Mouse (Mus musculus) erythroblast, embryonic 14.5 days (primary cell): ENCODE results near the gene St3gal4.

Experiments used
- GATA1 ChIP-seq: IDR thresholded peaks from 2 replicates; pipeline ENCODE4 v1.6.1; 2012; ENCODE audit warnings: low read length, inconsistent platforms, mixed read lengths
- TAL1 ChIP-seq: IDR thresholded peaks from 3 replicates; pipeline ENCODE4 v1.6.1; 2012; ENCODE audit warnings: low read length, inconsistent platforms, mixed read lengths

DNA sequence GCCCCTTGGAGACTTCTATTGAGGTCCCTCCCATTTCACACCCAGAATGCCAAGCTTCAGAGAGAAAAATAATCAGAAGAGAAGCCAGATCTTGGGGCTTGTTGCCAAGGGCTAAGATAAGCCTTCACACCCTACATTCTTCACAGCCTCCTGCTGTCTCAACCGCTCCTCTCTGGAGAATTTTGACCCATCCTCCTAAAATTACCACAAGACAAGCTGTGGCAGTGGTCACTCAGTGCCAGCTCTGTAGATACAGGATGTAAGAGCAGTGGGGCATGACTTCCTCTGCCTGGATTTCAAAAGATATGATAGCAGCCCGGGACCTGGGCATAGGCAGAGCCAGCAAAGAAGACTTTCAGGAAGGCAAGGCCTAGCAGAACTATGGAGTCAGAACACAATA, 57.6 kb downstream of the St3gal4 start:
- TF ChIP-seq TAL1, result no peak
- TF ChIP-seq GATA1, result no peak
